Mouse (Mus musculus) ES-E14 (cell line): ENCODE measurements at regions not wholly inside any gene's neighbourhood (a gene's known extent, or its start where the extent isn't known, plus 50 kb on each side); places are given as distances from the start of the nearest gene placed in this dataset.

ENCODE experiments used
- CHD2 ChIP-seq: IDR thresholded peaks from 2 replicates; pipeline ENCODE4 v1.6.1; 2014; ENCODE audit warnings: mild to moderate bottlenecking, low read depth, low read length, inconsistent platforms
- HCFC1 ChIP-seq: IDR thresholded peaks from 2 replicates; pipeline ENCODE4 v1.6.1; 2012; ENCODE audit warnings: low read length, inconsistent platforms, borderline replicate concordance; ENCODE audit not compliant: insufficient read depth
- MAFK ChIP-seq: IDR thresholded peaks from 2 replicates; pipeline ENCODE4 v1.6.1; 2014; ENCODE audit warnings: mild to moderate bottlenecking, low read depth, low read length, inconsistent platforms; ENCODE audit not compliant: insufficient read depth
- ZC3H11A ChIP-seq: IDR thresholded peaks from 2 replicates; pipeline ENCODE4 v1.6.1; 2012; ENCODE audit warnings: low read depth, mild to moderate bottlenecking, inconsistent platforms, low read length, borderline replicate concordance
- ZNF384 ChIP-seq: IDR thresholded peaks from 2 replicates; pipeline ENCODE4 v1.6.1; 2012; ENCODE audit warnings: low read depth, low read length, inconsistent platforms

DNA sequence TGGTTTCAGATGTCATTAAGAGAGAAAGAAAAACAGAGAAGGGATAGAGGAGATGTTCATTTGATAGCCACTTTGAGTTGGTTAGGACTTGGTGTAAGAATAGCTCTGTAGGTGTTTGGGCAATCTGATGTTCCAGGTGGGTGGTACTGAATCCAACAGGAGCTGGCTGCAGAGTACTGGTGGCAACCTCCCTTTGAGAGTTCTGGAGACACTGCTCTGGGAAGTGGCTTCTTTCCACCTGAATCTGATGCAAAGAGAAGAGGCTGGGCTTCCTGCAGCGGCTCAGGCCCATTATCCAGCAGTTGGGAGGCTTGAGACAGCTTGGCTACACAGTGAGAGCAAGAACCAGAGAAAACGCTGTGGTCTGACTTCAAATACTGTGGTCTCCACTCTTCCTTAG lies 77.0 kb upstream of the Podxl start:
- TF ChIP-seq CHD2 (no peak), HCFC1 (no peak), ZNF384 (no peak), MAFK (no peak), ZC3H11A (no peak)
